Mouse (Mus musculus) ES-E14 (cell line): ENCODE results near the gene Racgap1. TPM values are rescaled to one million over a fixed set of nuclear protein-coding genes. Genes with fewer than 3 reads are reported as not detected.

Source experiments
- DNase-seq: peaks from one replicate; pipeline ENCODE4 v3.0.0-alpha.2; 2013; ENCODE audit warnings: low read depth, low spot score
- H3K27ac ChIP-seq: 2 replicates; pipeline ENCODE4 v1.5.1; 2012; ENCODE audit warnings: low read depth, mild to moderate bottlenecking, low read length, moderate library complexity, mixed read lengths; ENCODE audit not compliant: poor library complexity, insufficient read depth, severe bottlenecking
- H3K36me3 ChIP-seq: 2 replicates; pipeline ENCODE4 v1.6.1; 2012; ENCODE audit warnings: mild to moderate bottlenecking, low read length, moderate library complexity, mixed read lengths; ENCODE audit not compliant: control insufficient read depth, poor library complexity, insufficient read depth, severe bottlenecking
- H3K4me1 ChIP-seq, 2 experiments: fragments of 150-350 bp in 1 of 2; sonication (generic) in 1 of 2; 2 replicates each; pipeline ENCODE4 v1.6.1; 2012; ENCODE audit warnings: low read length in 2 of 2, mild to moderate bottlenecking in 1 of 2, mixed read lengths in 1 of 2; ENCODE audit not compliant: control insufficient read depth in 2 of 2, insufficient read depth in 2 of 2, poor library complexity in 1 of 2
- H3K4me3 ChIP-seq, 2 experiments: fragments of 150-350 bp in 1 of 2; sonication (generic) in 1 of 2; 2 replicates each; pipeline ENCODE4 v1.5.1; 2012; ENCODE audit warnings: low read length in 2 of 2, low read depth in 1 of 2, mild to moderate bottlenecking in 1 of 2, mixed read lengths in 1 of 2; ENCODE audit not compliant: insufficient read depth in 1 of 2, poor library complexity in 1 of 2, severe bottlenecking in 1 of 2
- H3K9ac ChIP-seq: 2 replicates; pipeline ENCODE4 v1.6.1; 2012; ENCODE audit warnings: low read depth, mild to moderate bottlenecking, low read length, mixed read lengths; ENCODE audit not compliant: poor library complexity, insufficient read depth, severe bottlenecking
- H3K9me3 ChIP-seq: fragments of 150-350 bp; sonication (generic); 2 replicates; pipeline ENCODE4 v1.6.1; 2012; ENCODE audit warnings: low read depth, mild to moderate bottlenecking, low read length; ENCODE audit not compliant: control insufficient read depth, insufficient read depth
- CHD2 ChIP-seq: IDR thresholded peaks from 2 replicates; pipeline ENCODE4 v1.6.1; 2014; ENCODE audit warnings: mild to moderate bottlenecking, low read depth, low read length, inconsistent platforms
- HCFC1 ChIP-seq: IDR thresholded peaks from 2 replicates; pipeline ENCODE4 v1.6.1; 2012; ENCODE audit warnings: low read length, inconsistent platforms, borderline replicate concordance; ENCODE audit not compliant: insufficient read depth
- MAFK ChIP-seq: IDR thresholded peaks from 2 replicates; pipeline ENCODE4 v1.6.1; 2014; ENCODE audit warnings: mild to moderate bottlenecking, low read depth, low read length, inconsistent platforms; ENCODE audit not compliant: insufficient read depth
- ZC3H11A ChIP-seq: IDR thresholded peaks from 2 replicates; pipeline ENCODE4 v1.6.1; 2012; ENCODE audit warnings: low read depth, mild to moderate bottlenecking, inconsistent platforms, low read length, borderline replicate concordance
- ZNF384 ChIP-seq: IDR thresholded peaks from 2 replicates; pipeline ENCODE4 v1.6.1; 2012; ENCODE audit warnings: low read depth, low read length, inconsistent platforms
- in situ Hi-C, 2 experiments: fragments of 600-800 bp; cut with MboI; formaldehyde crosslinking; loops; one replicate each; pipeline ENCODE4 v1.15.1; 2025; ENCODE audit warnings: low sequenced_read_pairs in 2 of 2, inconsistent platforms in 1 of 2; ENCODE audit not compliant: unreplicated experiment in 2 of 2
- total RNA-seq: library from RNA; depleted of rRNA; stranded (reverse); fragments of 300-350 nt; gene quantifications from 2 replicates; pipeline ENCODE4 v1.2.3, GENCODE M21; 2012; rRNA removed

Gene Racgap1
- total RNA-seq, 1 experiment = 127 TPM

GRCm38 (mm10) chr15:99585741-99586140 is 65.7 kb downstream of the Racgap1 start:
- in situ Hi-C loops = no loop called here

GRCm38 (mm10) chr15:99584407-99585202 is 66.9 kb downstream of the Racgap1 start:
- TF ChIP-seq ZNF384 (no peak), MAFK (no peak), HCFC1 (no peak), CHD2 (no peak), ZC3H11A (no peak)
- Histone ChIP-seq H3K36me3 (no peaks in the 10 kb centered on the region), H3K9ac (peak overlapping the region; percentile 40; the same call in 1 of the 2 replicates), H3K9me3 (no peaks in the 10 kb centered on the region), H3K27ac (no peak overlapping the region), H3K4me3 (peak overlapping the region; percentile 47 to 65), H3K4me1 (peaks cover 6 to 18% of the 10 kb centered on the region in 2 experiments; a peak in 3 of 4 replicates)
- peak; percentile 55 for DNase-seq
- in situ Hi-C loops = no loop called here

More at GRCm38 (mm10) chr15:99585741-99586140, 65.7 kb downstream of the Racgap1 start:
- no peaks in the 10 kb centered on the region for H3K36me3 ChIP-seq
- no peak overlapping the region for H3K9ac ChIP-seq
- H3K4me3 ChIP-seq = no peak overlapping the region
- no peak for TF ChIP-seq HCFC1
- TF ChIP-seq CHD2 = no peak
- TF ChIP-seq ZNF384 = no peak
- TF ChIP-seq MAFK = no peak
- no peak for TF ChIP-seq ZC3H11A
- DNase-seq = no peak
- H3K9me3 ChIP-seq = no peaks in the 10 kb centered on the region
- no peak overlapping the region for H3K27ac ChIP-seq
- H3K4me1 ChIP-seq = peaks cover 6 to 15% of the 10 kb centered on the region in 2 experiments; a peak in 3 of 4 replicates

GRCm38 (mm10) chr15:99583463-99584344 is 67.8 kb downstream of the Racgap1 start:
- H3K4me1 ChIP-seq = peaks cover 7 to 18% of the 10 kb centered on the region in 2 experiments; a peak in 3 of 4 replicates
- H3K4me3 ChIP-seq = peak overlapping the region; percentile 47 to 65
- DNase-seq = no peak
- H3K27ac ChIP-seq = no peak overlapping the region
- H3K36me3 ChIP-seq = no peaks in the 10 kb centered on the region
- no peak for TF ChIP-seq ZNF384
- TF ChIP-seq CHD2 = no peak
- TF ChIP-seq ZC3H11A = no peak
- TF ChIP-seq MAFK = no peak
- TF ChIP-seq HCFC1 = no peak
- no peaks in the 10 kb centered on the region for H3K9me3 ChIP-seq
- peak overlapping the region; percentile 40 for H3K9ac ChIP-seq
- in situ Hi-C loops = no loop called here

GRCm38 (mm10) chr15:99578802-99579485 is 72.5 kb downstream of the Racgap1 start, which contains the start of gene Aqp2:
TSS of gene Aqp2 (plus strand) at chr15:99579055.
- Histone ChIP-seq H3K9ac (no peak within 1 kb of the TSS), H3K4me1 (peaks cover 3 to 6% of the 10 kb centered on the region in 2 experiments; a peak in 1 of 4 replicates), H3K4me3 (0 out of 4 replicates have a peak within 1 kb of the TSS, but pooled peaks of 1 of the 2 experiments have one; percentile 0), H3K36me3 (no peaks in the 10 kb centered on the region), H3K9me3 (no peaks in the 10 kb centered on the region), H3K27ac (no peak within 1 kb of the TSS)
- no peak for TF ChIP-seq HCFC1
- no peak for TF ChIP-seq CHD2
- in situ Hi-C loops = no loop called here
- no peak for DNase-seq

Other genes starting within 250 kb of the Racgap1 start
- 5.9 and 6.3 TPM in 2 replicates for gene Nckap5l, start 193.9 kb downstream of the Racgap1 start, total RNA-seq
- 36.1 and 47.5 TPM in 2 replicates for gene Bcdin3d, start 176.9 kb downstream of the Racgap1 start, total RNA-seq
- gene Faim2, start 123.5 kb downstream of the Racgap1 start, total RNA-seq = 0.69 and 0.89 TPM in 2 replicates
- not detected in 2 replicates for gene Aqp2, start 72.6 kb downstream of the Racgap1 start, total RNA-seq
- gene Aqp5, start 60.9 kb downstream of the Racgap1 start, total RNA-seq = 1.6 and 2.9 TPM in 2 replicates
- 0.36 and 0.69 TPM in 2 replicates for gene Aqp6, start 50.3 kb downstream of the Racgap1 start, total RNA-seq
- 6.6 and 15.0 TPM in 2 replicates for gene Asic1, start 18.7 kb upstream of the Racgap1 start, total RNA-seq
- gene Smarcd1, start 50.5 kb upstream of the Racgap1 start, total RNA-seq = 62.1 and 76.3 TPM in 2 replicates
- gene Gm17349, start 53.8 kb upstream of the Racgap1 start, total RNA-seq = 2.3 and 2.5 TPM in 2 replicates
- 0.85 and 1.1 TPM in 2 replicates for gene Gpd1, start 65.9 kb upstream of the Racgap1 start, total RNA-seq
- 68.8 and 86.6 TPM in 2 replicates for gene Cox14, start 74.0 kb upstream of the Racgap1 start, total RNA-seq
- gene Cers5, start 121.2 kb upstream of the Racgap1 start, total RNA-seq = 107 and 126 TPM in 2 replicates
- gene Lima1, start 223.8 kb upstream of the Racgap1 start, total RNA-seq = 69.9 and 92.7 TPM in 2 replicates